Mouse (Mus musculus) cerebellum, postnatal 4 days (tissue): ENCODE results near the gene Met.

Experiments used
- DNase-seq, 2 experiments: peaks; one replicate each; pipeline ENCODE4 v3.0.0; 2022; ENCODE audit warnings: low spot score in 2 of 2, mixed read lengths in 1 of 2

Gene Met

GRCm38 (mm10) chr6:17463434-17464280, at the start of gene Met:
Gene Met, plus strand, starts transcription at chr6:17463800.
- DNase-seq = peak in 1 of 2 experiments; percentile 10

GRCm38 (mm10) chr6:17418226-17418625, 45.4 kb upstream of the Met start:
- no peak for DNase-seq

GRCm38 (mm10) chr6:17422432-17422831, 41.2 kb upstream of the Met start:
- no peak for DNase-seq

- no peak for DNase-seq
Measured at GRCm38 (mm10) chr6:17429041-17429440, 34.6 kb upstream of the Met start.

- no peak for DNase-seq
Measured at GRCm38 (mm10) chr6:17429611-17430010, 34.0 kb upstream of the Met start.

GRCm38 (mm10) chr6:17443311-17443710, 20.3 kb upstream of the Met start:
- no peak for DNase-seq

- DNase-seq = no peak
Measured at GRCm38 (mm10) chr6:17451305-17451704, 12.3 kb upstream of the Met start.

- DNase-seq = no peak
Measured at GRCm38 (mm10) chr6:17455116-17455515, 8.5 kb upstream of the Met start.

- DNase-seq = no peak
Measured at GRCm38 (mm10) chr6:17459561-17459960, 4.0 kb upstream of the Met start.

- no peak for DNase-seq
Measured at GRCm38 (mm10) chr6:17461435-17461834, 2.2 kb upstream of the Met start.

- DNase-seq = peak in 1 of 2 experiments; percentile 3
Measured at GRCm38 (mm10) chr6:17464281-17465025, 853 bp downstream of the Met start.

- DNase-seq = no peak
Measured at GRCm38 (mm10) chr6:17466526-17466925, 2.9 kb downstream of the Met start.

- DNase-seq = no peak
Measured at GRCm38 (mm10) chr6:17468993-17469392, 5.4 kb downstream of the Met start.

- no peak for DNase-seq
Measured at GRCm38 (mm10) chr6:17473128-17473527, 9.5 kb downstream of the Met start.

GRCm38 (mm10) chr6:17477823-17478222, 14.2 kb downstream of the Met start:
- no peak for DNase-seq

- DNase-seq = no peak
Measured at GRCm38 (mm10) chr6:17478252-17478651, 14.7 kb downstream of the Met start.

- DNase-seq = no peak
Measured at GRCm38 (mm10) chr6:17478838-17479570, 15.4 kb downstream of the Met start.

GRCm38 (mm10) chr6:17481068-17481467, 17.5 kb downstream of the Met start:
- no peak for DNase-seq

GRCm38 (mm10) chr6:17485244-17485643, 21.6 kb downstream of the Met start:
- no peak for DNase-seq

- no peak for DNase-seq
Measured at GRCm38 (mm10) chr6:17485782-17486181, 22.2 kb downstream of the Met start.

GRCm38 (mm10) chr6:17488291-17488817, 24.8 kb downstream of the Met start:
- no peak for DNase-seq

GRCm38 (mm10) chr6:17490786-17491185, 27.2 kb downstream of the Met start:
- DNase-seq = no peak
